Mouse (Mus musculus): ENCODE results near the gene Morn2. TPM values are rescaled to one million over a fixed set of nuclear protein-coding genes. Genes with fewer than 3 reads are reported as not detected.

Morn2 gene
- total RNA-seq, 2 experiments from 2014 or later = 17.2 to 19.0 TPM

- no peak for DNase-seq (ENCODE audit: low spot score in 2 of 2)
Measured at GRCm38 (mm10) chr17:80323015-80323414, 33.0 kb downstream of the Morn2 start.

GRCm38 (mm10) chr17:80323658-80324057, 33.7 kb downstream of the Morn2 start:
- no peak for DNase-seq (ENCODE audit: low spot score in 2 of 2)

DNA sequence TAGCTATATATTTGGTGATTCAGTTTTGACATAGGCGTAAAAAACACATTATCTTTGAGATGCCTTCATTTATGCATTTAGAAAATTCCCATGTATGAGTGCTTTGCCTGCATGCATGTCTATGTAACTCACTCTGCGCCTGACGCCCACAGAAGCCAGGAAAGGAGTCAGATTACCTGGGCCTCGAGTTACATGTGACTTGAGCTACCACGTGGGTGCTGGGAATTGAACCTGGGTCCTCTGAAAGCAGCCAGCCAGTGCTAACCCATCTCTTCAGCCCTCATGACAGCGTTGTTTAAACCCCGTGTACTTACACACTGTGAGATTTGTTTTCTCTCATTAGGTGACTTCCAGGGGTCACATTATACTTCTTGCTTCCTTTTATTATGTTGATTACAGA, 34.5 kb downstream of the Morn2 start:
- DNase-seq (ENCODE audit: low spot score in 2 of 2) = no peak

GRCm38 (mm10) chr17:80325456-80325855, 35.5 kb downstream of the Morn2 start:
- no peak for DNase-seq (ENCODE audit: low spot score in 2 of 2)

DNA sequence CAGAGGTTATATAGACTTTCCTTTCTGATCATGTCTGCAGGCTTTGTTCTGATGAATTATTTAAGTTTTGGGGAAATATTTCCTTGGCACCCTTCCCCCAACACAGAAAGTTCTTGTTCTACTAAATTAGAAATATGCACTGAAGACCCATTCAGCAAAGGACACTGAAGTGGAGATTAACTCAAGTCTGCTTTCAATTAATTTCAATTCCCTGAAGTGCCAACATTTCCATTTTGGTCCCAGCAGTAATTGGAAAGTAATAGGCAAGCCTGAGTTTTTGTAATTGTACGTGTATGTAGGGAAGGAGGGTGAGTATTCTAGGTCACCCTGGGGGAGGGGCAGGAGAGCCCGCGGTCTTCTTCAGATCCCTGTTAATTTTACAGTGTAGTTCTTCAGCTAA, 36.4 kb downstream of the Morn2 start:
- no peak for DNase-seq (ENCODE audit: low spot score in 2 of 2)

DNA sequence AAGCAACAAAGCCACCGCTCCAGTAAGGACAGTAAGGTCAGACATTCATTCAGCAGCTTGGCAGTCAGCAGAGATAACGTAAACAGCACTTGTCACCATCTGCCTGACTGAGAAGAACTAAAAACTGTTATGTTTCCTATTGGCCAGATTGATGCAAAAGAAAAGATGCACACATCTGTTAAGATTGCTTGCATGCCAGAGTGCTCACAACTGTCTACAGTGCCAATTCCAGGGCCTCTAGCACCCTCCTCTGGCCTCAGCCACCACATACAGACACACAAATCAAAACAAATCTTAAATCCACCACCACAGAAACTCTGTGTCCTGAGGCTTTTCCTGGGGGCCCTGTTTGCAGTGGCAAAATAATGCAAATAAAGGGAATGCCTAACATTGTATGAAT, 42.4 kb downstream of the Morn2 start:
- peak; percentile 7 to 10 for DNase-seq (ENCODE audit: low spot score in 2 of 2)

DNA sequence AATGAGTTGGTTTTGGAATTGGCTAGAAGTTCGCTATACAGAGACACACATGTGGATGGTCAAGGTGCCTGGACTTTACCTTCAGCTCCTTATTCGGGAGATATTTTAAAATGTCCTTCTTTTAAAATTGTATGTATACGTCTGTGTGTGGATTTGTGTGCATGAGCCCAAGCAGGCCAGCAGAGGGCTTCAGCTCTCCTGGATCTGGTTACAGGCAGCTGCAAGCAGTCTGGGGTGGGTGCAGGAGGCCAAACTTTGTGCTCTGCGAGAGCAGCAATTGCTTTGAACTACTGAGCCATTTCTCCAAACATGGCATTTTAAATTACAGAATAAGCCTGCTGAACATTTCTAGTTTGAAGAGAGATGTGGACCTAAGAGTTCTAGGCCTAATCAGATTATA, 55.3 kb downstream of the Morn2 start:
- DNase-seq (ENCODE audit: low spot score in 2 of 2) = peak in 1 of 2 experiments; percentile 12

GRCm38 (mm10) chr17:80346591-80347125, 56.7 kb downstream of the Morn2 start:
- no peak for DNase-seq (ENCODE audit: low spot score in 2 of 2)

Other genes with a start within 250 kb of the Morn2 start
- gene Hnrnpll, start 227.9 kb upstream of the Morn2 start, total RNA-seq (2021) = 10 to 100 TPM; 59.5 to 65.4 TPM
- gene Galm, start 162.7 kb upstream of the Morn2 start, total RNA-seq (2021) = 1 to 10 TPM; 4.0 to 5.0 TPM
- gene Srsf7, start 82.9 kb upstream of the Morn2 start, total RNA-seq (2021) = 100 to 1,000 TPM; 109 to 120 TPM
- under 1 TPM; 0.19 to 0.41 TPM for gene Ttc39d, start 82.7 kb upstream of the Morn2 start, total RNA-seq (2021)
- gene Gemin6, start 65.8 kb upstream of the Morn2 start, total RNA-seq (2021) = 1 to 10 TPM; 3.9 to 4.7 TPM
- gene Dhx57, start 273 bp downstream of the Morn2 start, total RNA-seq (2021) = 10 to 100 TPM; 38.2 to 41.7 TPM
- 1 to 10 TPM; 1.7 to 2.4 TPM for gene Arhgef33, start 17.2 kb downstream of the Morn2 start, total RNA-seq (2021)
- 1 to 10 TPM; 1.3 to 2.1 TPM for gene Gm10190, start 83.3 kb downstream of the Morn2 start, total RNA-seq (2021)
- 10 to 100 TPM; 37.3 to 38.9 TPM for gene Sos1, start 190.2 kb downstream of the Morn2 start, total RNA-seq (2021)